Mouse (Mus musculus) liver, postnatal 0 days (tissue): ENCODE measurements around the gene Ambra1. TPM values are rescaled to one million over a fixed set of nuclear protein-coding genes. Genes with fewer than 3 reads are reported as not detected.

Experiments
- ATAC-seq: fragments of 200-750 bp; cut with Nextera tagmentation; 2 replicates; pipeline ENCODE4 v1.8.0; 2017; ENCODE audit warnings: mild to moderate bottlenecking, moderate library complexity
- DNase-seq: peaks from one replicate; pipeline ENCODE4 v3.0.0-alpha.2; 2016
- H3K27ac ChIP-seq: fragments of 300-500 bp; sonication (generic); 2 replicates; pipeline ENCODE4 v1.5.1; 2014; ENCODE audit warnings: antibody characterized with exemption, moderate library complexity, mild to moderate bottlenecking, low read depth
- H3K27me3 ChIP-seq: fragments of 300-500 bp; sonication (generic); 2 replicates; pipeline ENCODE4 v1.6.1; 2014; ENCODE audit warnings: low read length, control low read depth, mixed read lengths; ENCODE audit not compliant: insufficient read depth
- H3K36me3 ChIP-seq: fragments of 300-500 bp; sonication (generic); replicated peaks from 2 replicates; pipeline ENCODE4 v1.6.1; 2014; ENCODE audit warnings: mild to moderate bottlenecking, control low read depth, low read length, moderate library complexity, mixed read lengths; ENCODE audit not compliant: insufficient read depth
- H3K4me1 ChIP-seq: fragments of 300-500 bp; sonication (generic); 2 replicates; pipeline ENCODE4 v1.6.1; 2014; ENCODE audit warnings: antibody characterized with exemption, mild to moderate bottlenecking, control low read depth; ENCODE audit not compliant: insufficient read depth
- H3K4me2 ChIP-seq: fragments of 300-500 bp; sonication (generic); 2 replicates; pipeline ENCODE4 v1.6.1; 2014; ENCODE audit warnings: low read depth, mild to moderate bottlenecking, low read length, moderate library complexity, mixed read lengths
- H3K4me3 ChIP-seq: fragments of 300-500 bp; sonication (generic); 2 replicates; pipeline ENCODE4 v1.5.1; 2014; ENCODE audit warnings: low read depth, low read length
- H3K9ac ChIP-seq: fragments of 300-500 bp; sonication (generic); replicated peaks from 2 replicates; pipeline ENCODE4 v1.6.1; 2014; ENCODE audit warnings: mild to moderate bottlenecking, moderate library complexity
- H3K9me3 ChIP-seq: fragments of 300-500 bp; sonication (generic); 2 replicates; pipeline ENCODE4 v1.6.1; 2016; ENCODE audit warnings: mild to moderate bottlenecking, control low read depth, low read length, mixed read lengths
- CTCF ChIP-seq: sonication (generic); IDR thresholded peaks from 2 replicates; pipeline ENCODE4 v1.5.1; 2016; ENCODE audit warnings: antibody characterized with exemption, low read depth
- EP300 ChIP-seq: IDR thresholded peaks from 2 replicates; pipeline ENCODE4 v1.6.1; 2016; ENCODE audit warnings: antibody characterized with exemption, low read depth, mild to moderate bottlenecking
- WGBS: fragments of 180-500 bp; shearing (Covaris S2); extraction: QIAGEN DNeasy Blood & Tissue Kit; methylation state at CpG from one replicate; pipeline ENCODE4 v1.1.7; 2014; ENCODE audit not compliant: insufficient replicate concordance; 5-methylcytosine and 5-hydroxymethylcytosine counted together
- polyA plus RNA-seq: library from polyadenylated mRNA; unstranded; fragments of >200 nt; fragmentation: Nextera tagmentation; extraction: Ambion mirVana; gene quantifications from 2 replicates; pipeline ENCODE4 v1.2.1, GENCODE M21; 2015

The Ambra1 gene
- polyA plus RNA-seq, 1 experiment from 2014 or later: 3.5 TPM

DNA sequence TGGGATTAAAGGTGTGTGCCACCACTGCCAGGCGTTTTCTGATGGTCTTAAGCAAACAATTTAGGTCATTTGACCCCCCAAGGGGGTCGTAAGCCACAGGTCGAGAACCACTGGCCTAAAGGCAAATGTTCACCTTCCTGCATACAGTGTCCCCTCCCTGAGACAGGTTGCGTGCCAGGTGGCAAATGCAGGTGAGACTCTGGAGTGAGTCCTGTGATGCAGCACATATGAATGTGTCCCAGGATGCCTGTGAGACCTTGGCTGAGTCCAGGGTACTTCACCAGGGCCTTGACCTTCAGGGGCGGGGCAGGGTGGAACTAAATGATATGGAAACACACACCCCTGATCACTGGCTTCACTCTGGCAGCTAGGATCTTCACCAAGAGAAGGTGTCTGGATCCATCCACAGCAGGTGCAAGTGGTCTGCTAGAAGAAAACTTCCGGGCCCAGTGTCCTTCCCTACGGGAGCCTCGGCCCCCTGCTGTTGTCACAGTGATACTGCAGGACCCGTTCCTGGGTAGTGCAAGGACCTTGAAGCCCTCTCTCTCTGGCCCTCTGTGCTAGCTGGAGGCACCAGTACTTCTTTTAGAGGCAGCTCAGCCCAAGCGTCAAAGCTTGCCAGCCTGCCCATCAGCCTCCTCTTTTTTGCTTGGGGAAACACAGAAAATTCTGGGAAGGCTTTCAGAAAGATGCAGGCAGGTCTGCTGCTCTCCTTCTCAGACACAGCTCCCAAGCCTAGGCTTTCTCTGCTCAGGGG is 228.9 kb downstream of the Ambra1 start:
- peaks cover 79% of the 10 kb centered on the region for H3K4me1 ChIP-seq
- no peaks in the 10 kb centered on the region; the same call in none of the 2 replicates for H3K36me3 ChIP-seq
- WGBS: 43% methylated on average over 10 of the region's 10 CpGs
- ATAC-seq: no peak
- peak; percentile 84 for TF ChIP-seq CTCF
- TF ChIP-seq EP300: no peak
- H3K4me3 ChIP-seq: no peak overlapping the region
- H3K27ac ChIP-seq: no peak overlapping the region
- no peaks in the 10 kb centered on the region for H3K9me3 ChIP-seq
- no peak overlapping the region for H3K4me2 ChIP-seq
- peak; percentile 71 for DNase-seq
- H3K27me3 ChIP-seq: no peaks in the 10 kb centered on the region
- peak overlapping the region; percentile 38 for H3K9ac ChIP-seq

DNA sequence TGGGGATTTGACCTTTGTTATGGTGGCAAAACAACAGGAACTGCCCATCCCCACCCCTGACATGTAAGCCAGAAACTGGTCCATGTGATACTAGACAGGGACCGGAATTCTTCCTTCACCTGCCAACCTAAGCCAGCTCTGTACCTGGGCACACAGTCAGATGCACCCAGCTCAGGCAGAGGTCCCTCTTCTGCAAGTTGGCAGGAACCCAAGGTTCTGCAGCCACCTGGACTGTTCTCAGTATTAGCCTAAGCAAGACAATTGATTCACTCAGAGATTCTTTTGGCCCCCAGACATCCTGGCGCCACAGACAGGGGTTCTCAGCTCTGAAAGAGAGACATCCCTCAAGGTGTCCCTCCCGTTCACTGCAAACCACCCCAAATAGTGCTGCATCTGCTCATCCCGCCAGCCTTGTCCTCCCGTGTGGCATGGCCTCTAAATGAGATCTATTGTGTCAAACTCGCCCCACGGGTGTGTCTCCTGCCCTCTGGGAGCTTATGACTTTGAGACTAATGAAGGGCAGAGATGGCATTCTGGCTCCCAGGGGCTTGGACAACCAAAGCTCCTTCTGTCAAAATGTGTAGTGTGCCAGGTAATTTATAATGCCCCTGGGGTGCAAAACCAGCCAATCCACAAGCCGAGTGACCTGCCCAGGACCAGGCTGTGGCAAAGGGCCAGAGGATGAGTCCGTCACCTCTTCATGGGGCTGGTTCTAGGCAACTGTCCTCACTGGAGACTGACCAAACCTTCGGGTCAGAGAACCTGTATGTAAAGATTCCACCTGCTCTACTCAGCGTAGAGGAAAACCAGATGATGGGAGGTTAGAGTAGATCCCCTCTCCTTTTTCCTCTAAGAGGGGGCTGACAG is 229.8 kb downstream of the Ambra1 start:
- Histone ChIP-seq H3K4me1 (peaks cover 73% of the 10 kb centered on the region), H3K27me3 (no peaks in the 10 kb centered on the region), H3K4me2 (no peak overlapping the region), H3K9me3 (no peaks in the 10 kb centered on the region), H3K9ac (peak overlapping the region; percentile 38; the same call in 1 of the 2 replicates), H3K27ac (no peak overlapping the region), H3K4me3 (no peak overlapping the region), H3K36me3 (no peaks in the 10 kb centered on the region; the same call in none of the 2 replicates)
- TF ChIP-seq CTCF (no peak), EP300 (no peak)
- ATAC-seq (no peak), DNase-seq (no peak)
- 73% methylated on average over 11 of the region's 11 CpGs for WGBS

DNA sequence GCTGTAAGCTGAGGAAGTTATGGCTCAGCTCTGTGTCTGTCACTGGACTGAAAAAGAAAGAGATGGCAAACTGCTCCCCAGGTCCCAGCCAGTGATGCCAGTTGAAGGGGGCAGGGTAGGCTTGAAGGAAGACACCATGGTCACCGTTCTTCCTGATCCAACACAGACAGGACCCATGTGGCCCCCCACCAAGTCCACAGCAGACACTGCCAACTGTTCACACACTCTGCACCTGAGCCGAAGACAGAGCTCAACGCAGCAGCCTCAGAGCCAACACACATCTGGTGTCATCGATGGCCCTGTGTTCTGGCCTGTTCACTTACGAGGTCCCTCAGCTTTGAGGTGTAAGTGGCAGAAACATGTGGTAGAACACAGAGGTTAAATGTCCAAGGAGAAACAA is 230.5 kb downstream of the Ambra1 start:
- no peaks in the 10 kb centered on the region for H3K9me3 ChIP-seq
- 91% methylated on average over 5 of the region's 5 CpGs for WGBS
- ATAC-seq: no peak
- H3K4me2 ChIP-seq: no peak overlapping the region
- H3K27ac ChIP-seq: no peak overlapping the region
- no peak for DNase-seq
- TF ChIP-seq CTCF: no peak
- no peak for TF ChIP-seq EP300
- no peak overlapping the region for H3K4me3 ChIP-seq
- no peaks in the 10 kb centered on the region; the same call in 1 of the 2 replicates for H3K27me3 ChIP-seq
- H3K4me1 ChIP-seq: peaks cover 66% of the 10 kb centered on the region
- H3K9ac ChIP-seq: no peak overlapping the region
- no peaks in the 10 kb centered on the region; the same call in none of the 2 replicates for H3K36me3 ChIP-seq

DNA sequence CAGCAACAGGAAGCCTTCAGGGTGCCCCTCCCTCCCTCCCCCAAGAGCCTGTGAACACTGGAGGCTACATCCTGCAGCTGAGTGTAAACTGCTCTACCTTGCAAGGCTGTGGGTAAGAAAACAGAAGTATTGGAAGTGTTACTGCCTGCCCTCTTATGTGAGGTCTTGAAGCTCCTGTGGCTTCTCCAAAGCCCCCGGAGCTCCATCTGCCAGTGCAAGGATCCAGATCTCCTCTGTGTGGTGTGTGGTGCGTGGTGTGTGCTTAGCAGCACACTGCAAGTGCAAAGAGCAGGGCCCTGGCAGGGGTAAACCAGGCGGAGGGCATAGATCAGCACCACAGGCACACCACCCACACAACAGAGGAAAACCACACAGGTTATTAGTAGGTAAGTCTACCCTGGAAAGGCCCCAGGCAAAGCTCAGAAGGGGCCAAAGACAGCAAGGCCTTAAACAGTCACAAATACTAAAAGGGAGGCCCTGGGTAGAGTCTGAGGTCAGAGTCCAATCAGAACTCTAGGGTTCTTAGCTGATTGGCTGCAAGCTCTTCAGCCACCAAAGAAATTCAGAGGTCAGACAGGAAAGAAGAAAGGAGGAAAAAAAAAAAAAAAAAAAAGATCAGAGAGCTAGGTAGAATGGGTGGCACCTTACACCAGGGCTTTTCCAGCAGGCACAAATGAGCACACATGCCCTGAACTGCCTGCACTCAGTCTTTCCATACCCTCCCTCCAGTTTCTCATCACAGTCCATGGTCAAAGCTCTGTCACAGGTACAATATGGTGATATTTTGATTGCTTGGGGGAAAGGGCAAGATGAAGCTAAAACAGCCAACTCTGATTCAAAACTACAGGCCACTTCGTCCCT is 232.2 kb downstream of the Ambra1 start:
- TF ChIP-seq CTCF: no peak
- H3K4me2 ChIP-seq: peak overlapping the region; percentile 94
- ATAC-seq (no peak), DNase-seq (no peak)
- WGBS: 21% methylated on average over 4 of the region's 4 CpGs
- H3K36me3 ChIP-seq: no peaks in the 10 kb centered on the region; the same call in 1 of the 2 replicates
- peaks cover 56% of the 10 kb centered on the region for H3K4me1 ChIP-seq
- H3K9me3 ChIP-seq: no peaks in the 10 kb centered on the region
- peak overlapping the region; percentile 83 for H3K9ac ChIP-seq
- H3K27me3 ChIP-seq: no peaks in the 10 kb centered on the region; the same call in 1 of the 2 replicates
- H3K27ac ChIP-seq: peak overlapping the region; percentile 91
- peak overlapping the region; percentile 72 for H3K4me3 ChIP-seq

DNA sequence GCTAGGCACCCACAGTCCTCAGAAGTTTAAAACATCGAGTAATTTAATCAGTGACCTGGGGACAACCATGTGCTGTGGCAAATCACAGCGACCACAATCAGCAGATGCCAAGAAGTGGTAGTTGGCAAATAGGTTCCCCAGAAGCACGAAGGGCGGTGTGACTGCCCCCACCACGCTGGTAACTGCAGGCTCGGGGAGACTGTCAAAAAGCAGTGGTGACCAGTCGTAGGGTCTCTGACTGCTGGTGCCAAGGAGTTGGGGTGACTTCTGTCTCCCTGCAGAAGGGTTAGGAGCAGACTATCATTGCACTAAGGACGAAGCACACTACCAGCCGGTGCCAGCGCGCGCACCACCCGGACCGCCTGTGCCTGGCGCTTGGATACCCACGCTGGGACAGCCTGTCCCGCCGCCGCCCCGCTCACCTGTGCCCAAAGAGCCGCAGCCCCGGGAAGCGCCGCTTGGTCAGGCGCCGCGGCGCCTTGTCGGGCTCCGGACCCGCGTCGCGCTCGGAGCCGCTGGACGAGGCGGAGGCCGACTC is 233.0 kb downstream of the Ambra1 start:
- DNase-seq: peak; percentile 54
- TF ChIP-seq EP300: no peak
- no peak for TF ChIP-seq CTCF
- Histone ChIP-seq H3K9me3 (no peaks in the 10 kb centered on the region), H3K4me2 (peak overlapping the region; percentile 94), H3K9ac (peak overlapping the region; percentile 83), H3K27ac (peak overlapping the region; percentile 91), H3K4me3 (peak overlapping the region; percentile 72), H3K27me3 (no peaks in the 10 kb centered on the region; the same call in 1 of the 2 replicates), H3K36me3 (no peaks in the 10 kb centered on the region; the same call in 1 of the 2 replicates), H3K4me1 (peaks cover 48% of the 10 kb centered on the region)
- under 1% methylated on average over 28 of the region's 39 CpGs for WGBS
- ATAC-seq: peak; percentile 25
